Mouse (Mus musculus) kidney, postnatal 25 days (tissue): ENCODE results near the gene Olfr463.

Experiments
- DNase-seq, 2 experiments: peaks; one replicate each; pipeline ENCODE4 v3.0.0; 2021; ENCODE audit warnings: mixed read lengths in 2 of 2

The Olfr463 gene

GRCm38 (mm10) chr11:87846968-87847600 lies 50.1 kb downstream of the Olfr463 start:
- peak in 1 of 2 experiments; percentile 57 for DNase-seq
